Mouse (Mus musculus) embryo, embryonic 10.5 days (tissue): ENCODE measurements at regions not wholly inside any gene's neighbourhood (a gene's known extent, or its start where the extent isn't known, plus 50 kb on each side); places are given as distances from the start of the nearest gene placed in this dataset.
"Not testable (repeated sequence)": the region's sequence is repeated elsewhere in the genome, so short reads cannot be mapped to it uniquely, and the experiment has no call there.

Experiments used
- DNase-seq: peaks from one replicate; pipeline ENCODE4 v3.0.0-alpha.2; 2015; ENCODE audit warnings: low spot score

DNA sequence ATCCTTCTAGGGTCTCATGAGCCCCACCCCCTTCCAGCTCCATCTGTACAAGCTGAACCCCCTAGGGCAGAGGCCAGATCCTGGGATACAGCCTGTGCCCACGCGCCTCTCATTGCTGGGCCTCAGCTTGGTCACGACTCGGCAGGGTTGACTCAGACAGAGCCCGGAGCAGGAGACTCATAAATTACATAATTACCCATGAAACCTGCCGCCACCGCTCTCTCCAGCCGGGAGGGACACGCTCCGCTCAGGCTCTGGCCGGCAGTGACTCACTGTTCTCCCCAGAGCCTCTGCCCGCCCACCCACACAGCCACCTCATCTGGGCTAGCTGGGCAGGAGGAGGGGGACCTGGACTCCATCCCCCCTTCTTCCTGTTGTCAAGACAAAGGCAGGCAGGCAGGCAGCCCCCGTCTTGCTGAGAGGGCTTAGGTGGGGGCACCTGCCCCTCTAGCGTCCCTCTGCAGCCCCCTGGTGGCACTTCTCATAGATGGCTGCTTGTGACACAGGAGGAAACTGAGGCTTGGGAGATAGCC is 149.6 kb upstream of the Rtl1 start:
- peak; percentile 79 for DNase-seq

DNA sequence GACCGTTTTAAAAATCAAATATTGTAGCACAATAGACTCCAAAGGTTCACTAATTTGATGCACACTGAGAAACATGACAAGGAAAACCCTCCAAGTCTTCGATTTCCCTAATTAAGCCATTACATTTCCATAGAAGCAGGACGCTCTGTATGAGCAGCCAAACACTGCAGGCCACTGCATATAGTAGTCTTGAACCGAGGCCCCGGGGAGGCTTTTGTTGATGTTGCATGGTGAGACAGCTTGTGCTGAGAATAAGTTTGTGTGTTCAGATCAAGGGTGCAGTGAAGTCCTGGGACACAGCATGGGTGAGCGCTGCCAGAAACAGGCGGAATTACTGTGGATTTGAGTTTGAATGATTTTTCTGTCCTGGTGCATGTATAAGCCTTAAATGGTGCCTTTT is 154.9 kb upstream of the Rtl1 start:
- no peak for DNase-seq

GRCm38 (mm10) chr12:109764293-109764692 is 164.2 kb upstream of the Rtl1 start:
- no peak for DNase-seq

GRCm38 (mm10) chr12:109766602-109767001 is 166.5 kb upstream of the Rtl1 start:
- not testable (repeated sequence) for DNase-seq

GRCm38 (mm10) chr12:109772543-109772942 is 172.4 kb upstream of the Rtl1 start:
- no peak for DNase-seq

- peak; percentile 13 for DNase-seq
These were observed 173.8 kb upstream of the Rtl1 start for GRCm38 (mm10) chr12:109773909-109774313.

- DNase-seq = no peak
These were observed 198.7 kb upstream of the Rtl1 start for GRCm38 (mm10) chr12:109798846-109799245.

DNA sequence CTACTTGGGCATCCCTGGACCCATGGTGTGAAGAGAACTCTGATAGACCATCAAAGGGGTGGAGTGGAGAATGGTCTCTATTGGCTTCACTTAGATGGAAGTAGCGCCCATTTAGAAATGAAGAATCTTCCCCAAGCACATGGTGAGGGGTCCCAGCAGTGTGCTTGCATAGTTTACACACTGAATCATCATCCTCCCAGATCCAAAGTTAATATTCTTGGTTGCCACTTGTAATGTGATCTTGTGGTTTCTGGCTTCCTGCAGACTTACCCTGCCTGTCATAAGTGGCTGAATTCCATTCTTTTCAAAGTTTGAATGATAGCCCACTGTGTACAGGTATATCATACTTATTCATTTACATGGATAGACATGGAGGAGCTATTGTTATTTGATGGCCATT is 199.3 kb upstream of the Rtl1 start:
- DNase-seq = no peak

DNA sequence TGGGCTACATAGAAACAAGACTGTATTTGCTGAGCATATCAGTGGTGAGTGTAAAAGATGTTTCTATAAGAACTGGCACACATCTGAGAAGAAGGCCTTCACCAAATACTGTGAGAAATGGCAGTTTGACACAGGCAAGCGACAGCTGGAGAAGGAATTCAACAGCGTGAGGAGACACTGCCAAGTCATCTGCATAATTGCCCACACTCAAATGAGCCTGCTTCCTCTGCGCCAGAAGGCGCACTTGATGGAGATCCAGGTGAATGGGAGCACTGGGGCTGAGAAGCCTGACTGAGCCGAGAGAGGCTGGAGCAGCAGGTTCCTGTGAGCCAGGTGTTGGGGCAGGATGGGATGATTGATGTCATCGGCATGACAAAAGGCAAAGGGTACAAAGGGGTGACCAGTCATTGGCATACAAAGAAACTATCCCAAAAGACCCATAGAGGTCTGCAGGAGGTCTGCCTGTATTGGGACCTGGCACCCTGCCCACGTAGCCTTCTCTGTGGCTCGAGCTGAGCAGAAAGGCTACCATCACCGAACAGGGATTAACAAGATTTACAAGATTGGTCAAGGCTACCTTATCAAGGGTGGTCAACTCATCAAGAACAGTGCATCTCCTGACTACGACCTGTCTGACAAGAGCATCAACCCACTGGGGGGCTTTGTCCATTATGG is 227.2 kb upstream of the Rtl1 start:
- DNase-seq = no peak

DNA sequence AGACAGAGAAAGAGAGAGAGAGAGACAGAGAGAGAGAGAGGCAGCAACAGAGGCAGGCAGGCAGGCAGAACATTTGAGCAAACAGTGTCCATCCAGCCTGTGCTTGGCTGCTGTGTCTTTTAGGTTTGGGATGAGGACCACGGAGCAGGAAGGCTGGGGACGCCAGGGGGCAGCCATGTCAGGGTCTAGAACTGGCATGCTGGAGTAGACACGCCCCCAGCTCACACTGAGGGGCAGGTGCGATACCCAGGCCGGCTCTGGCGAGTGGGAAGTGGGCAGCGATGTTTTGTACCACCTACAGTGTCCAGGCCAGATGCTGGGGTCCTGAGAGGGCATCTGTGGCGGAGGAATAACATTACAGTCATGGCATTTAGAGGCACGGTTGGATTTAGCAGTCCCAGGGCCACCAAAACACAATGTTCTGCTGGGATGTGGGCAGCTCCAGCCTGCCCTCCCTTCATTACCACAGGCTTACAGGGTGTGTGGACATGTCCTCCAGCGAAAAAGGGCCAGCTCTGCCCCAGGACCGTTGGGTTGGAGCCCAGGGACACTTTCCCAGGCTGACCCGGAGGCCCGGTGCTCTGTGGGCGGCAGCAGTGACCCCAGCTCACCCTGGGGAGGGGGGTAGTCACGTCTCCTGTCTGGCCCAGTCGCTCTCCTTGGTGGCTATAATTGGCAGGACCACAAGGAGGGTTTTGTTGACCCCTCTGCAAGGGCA is 230.3 kb upstream of the Rtl1 start:
- peak; percentile 73 for DNase-seq

DNA sequence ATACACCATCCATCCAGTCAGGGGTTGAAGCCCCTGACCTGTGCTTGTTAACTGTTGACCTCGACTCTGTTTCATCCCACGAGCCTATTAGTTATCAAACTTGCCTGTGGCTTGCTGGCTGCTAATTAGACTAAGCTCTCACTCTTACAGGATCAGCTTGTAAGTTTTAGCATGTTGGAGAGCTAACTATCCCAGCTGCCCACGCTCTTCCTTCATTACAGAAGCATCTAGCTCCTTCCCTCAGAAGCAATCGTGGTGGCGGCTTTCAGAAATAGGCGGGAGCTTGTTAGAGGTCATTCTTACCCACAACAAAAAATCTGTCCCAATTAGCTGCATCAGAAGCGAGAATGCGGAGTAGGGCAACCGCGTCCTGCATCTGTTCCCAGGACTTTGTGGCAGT is 232.8 kb upstream of the Rtl1 start:
- DNase-seq = no peak

- no peak for DNase-seq
These were observed 236.4 kb upstream of the Rtl1 start for GRCm38 (mm10) chr12:109836521-109836920.

DNA sequence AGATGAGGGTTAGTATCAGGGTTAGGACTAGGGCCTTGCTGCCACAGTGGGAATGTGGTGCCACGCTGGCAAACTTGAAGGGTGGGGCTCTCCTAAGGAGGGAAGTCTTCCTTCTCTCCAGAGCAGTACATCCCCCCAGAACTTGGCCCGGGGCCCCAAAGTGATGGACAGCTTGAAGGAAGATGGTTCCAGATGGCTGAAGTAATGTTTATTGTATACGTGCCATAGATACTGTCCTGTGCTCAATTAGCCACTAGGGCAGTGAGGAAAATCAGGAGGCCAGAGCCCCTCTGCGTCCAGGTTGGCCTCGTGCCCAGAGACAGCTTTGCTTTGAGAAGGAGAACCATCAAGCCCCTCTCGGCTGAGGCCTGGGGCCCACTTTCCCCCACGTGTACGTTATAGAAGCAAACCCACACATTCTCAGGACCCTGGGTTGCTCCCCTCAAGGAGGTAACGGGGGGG is 239.0 kb upstream of the Rtl1 start:
- no peak for DNase-seq

DNA sequence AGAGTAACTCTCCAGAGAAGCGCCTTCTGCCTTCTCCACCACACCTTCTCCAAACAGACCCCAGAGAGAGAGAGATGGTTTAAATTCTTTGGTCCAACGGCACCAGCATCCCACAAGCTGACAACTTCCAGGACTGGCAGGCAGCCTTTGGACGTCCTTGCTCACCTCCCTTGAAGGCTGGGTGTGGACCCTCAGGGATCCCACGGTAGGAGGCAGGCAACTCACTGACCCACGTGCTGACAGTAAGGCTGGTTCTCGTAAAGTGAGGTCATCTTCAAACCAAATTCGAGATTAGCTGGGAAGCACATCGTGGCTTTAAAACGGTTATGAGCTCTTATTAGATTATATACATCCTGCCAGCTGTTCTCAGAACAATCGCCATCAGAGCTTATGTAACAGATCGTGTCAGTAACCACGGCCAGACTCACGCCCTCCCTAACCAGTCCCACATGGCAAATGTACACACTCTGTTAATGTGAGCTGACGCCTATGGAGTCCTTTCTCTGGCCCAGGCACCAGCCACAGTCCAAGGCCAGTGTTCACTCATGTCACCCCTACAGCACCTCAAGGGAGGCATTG is 239.9 kb upstream of the Rtl1 start:
- DNase-seq = peak; percentile 55

DNA sequence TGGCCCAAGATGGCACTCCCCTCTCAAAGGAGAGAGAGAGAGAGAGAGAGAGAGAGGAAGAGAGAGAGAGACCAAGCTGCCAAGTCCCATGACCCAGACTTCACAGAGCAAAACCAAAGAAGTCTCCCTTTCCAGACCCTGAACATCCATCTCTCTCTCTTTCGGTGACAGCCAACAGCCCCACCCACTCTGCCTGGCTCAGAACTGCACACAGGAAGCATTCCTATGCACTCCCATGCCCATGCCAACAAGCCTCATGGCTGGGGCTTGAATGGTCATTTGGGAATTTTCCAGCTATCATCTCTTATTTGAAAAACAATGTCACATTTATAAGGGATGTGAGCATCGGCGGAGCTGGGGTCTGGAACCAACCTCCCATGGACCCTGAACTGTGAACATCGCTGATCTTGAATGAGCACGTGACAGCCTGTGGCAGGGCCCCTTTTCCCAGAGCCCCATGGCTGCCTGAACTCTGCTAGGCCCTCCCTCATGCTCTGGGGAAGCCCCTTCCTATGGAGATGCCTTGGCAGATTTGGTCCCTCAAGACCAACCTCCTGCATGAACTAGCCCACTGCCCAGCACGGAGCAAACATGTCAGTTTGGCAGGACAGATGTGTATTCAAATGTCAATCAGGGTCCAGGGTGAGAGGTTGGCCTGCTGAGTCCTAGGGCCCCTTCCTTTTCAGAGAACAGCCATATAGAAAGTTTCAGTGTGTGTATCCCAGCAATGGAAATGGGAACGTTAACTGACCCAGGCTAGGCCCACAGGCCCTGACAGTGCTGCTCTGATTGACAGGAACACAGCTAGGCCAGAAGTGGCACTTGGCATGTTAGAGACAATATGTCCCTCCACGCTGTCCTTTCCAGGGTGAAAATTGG is 244.8 kb upstream of the Rtl1 start:
- DNase-seq = no peak

DNA sequence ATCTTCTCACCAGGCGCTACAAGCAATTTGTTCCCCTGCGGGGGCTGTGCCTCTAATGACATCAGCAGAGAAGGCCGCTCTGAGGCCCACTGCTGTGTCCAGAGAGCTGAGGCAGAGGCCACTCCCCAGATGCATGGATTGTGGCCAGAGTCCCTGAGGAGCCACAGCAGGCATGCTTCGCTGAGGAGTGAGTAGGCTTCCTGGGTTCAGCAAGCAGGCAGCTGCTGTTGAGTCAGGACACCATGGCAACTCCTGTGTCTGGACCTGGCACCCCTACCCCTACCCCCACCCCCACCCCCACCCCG is 245.4 kb upstream of the Rtl1 start:
- no peak for DNase-seq

DNA sequence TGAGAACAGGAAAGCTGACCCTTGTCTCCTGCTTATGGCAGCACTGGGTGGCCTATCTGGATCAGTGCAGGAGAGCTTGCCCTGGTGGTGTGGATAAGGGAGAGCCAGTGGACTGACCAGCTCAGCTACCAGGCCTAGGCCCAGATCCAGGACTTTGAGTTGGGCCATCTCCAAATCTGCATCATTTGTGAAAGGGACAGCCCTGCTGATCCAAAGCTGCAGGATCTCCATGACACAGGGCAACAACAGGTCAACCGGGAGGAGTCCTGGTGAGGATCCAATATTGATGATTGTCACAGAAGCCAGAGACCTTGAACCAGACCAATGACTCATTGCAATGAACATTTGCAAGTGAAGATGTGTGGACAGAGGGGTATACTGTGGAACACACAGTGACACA is 256.2 kb upstream of the Rtl1 start:
- no peak for DNase-seq

DNA sequence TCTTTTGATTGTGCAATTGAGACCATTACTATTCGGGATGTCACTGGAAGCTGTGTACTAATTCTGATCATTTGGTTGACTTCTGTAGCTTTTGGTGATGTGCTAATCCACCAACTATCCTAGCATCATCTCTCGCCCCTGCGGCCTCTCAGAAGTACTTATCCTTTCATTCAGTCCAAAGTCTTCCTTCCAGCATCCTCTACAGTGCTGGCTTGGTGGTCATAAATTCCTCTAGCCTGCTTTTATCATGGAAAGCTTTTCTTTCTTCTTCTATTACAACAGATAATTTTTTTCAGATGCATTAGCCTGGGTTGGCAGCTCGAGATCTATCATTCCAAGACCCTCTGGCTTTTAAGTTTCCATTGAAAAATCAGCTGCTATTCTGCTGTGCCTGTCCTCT is 257.6 kb upstream of the Rtl1 start:
- peak; percentile 42 for DNase-seq

DNA sequence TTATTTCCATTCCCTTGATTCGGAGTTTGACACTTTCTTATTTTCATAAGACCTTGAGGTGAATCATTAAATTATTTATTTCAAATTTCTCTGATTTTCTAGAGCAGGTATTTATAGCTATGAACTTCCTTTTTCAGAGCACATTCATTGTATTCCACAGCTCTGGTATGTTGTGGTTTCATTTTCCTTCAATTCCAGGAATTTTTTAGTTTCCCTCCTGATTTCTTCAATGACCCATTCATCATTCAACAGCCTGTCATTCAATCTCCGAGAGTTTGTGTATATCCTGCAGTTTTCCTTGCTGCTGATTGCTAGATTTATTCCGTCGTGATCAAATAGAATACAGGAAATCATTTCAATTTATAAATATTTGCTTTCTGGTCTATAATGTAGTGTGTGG is 264.7 kb upstream of the Rtl1 start:
- no peak for DNase-seq

- no peak for DNase-seq
These were observed 270.9 kb upstream of the Rtl1 start for GRCm38 (mm10) chr12:109871021-109871420.

DNA sequence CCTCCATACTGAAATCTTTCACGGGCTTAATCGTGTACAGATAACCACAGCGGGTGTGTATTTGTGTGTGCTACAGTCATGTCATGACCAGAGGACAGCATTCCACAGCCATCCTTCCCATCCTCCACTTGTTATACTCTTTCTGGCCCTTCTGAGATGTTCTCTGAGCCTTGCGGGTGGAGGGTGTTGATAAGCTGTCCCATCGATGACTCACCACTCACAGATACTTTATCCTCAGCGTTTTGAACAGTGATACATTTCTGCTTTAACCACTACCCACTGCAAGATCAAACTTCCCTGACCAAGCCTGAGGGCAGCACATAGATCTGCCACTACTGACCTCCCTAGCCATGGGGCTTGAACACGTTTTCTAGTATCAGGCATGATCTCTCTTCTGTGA is 274.3 kb upstream of the Rtl1 start:
- DNase-seq = no peak

- DNase-seq = no peak
These were observed 281.0 kb upstream of the Rtl1 start for GRCm38 (mm10) chr12:109881108-109881507.
